Mouse (Mus musculus): ENCODE data around the gene Tlr6. TPM values are rescaled to one million over a fixed set of nuclear protein-coding genes. Genes with fewer than 3 reads are reported as not detected.

The Tlr6 gene
- polyA plus RNA-seq, 1 experiment: 6.0 TPM

GRCm38 (mm10) chr5:64960857-64961391 is 1.0 kb upstream of the Tlr6 start:
- WGBS: 25% methylated on average over 13 of the region's 13 CpGs
- H3K27ac ChIP-seq (ENCODE audit: control insufficient read depth, insufficient read depth, low read depth, low read length, poor library complexity): peak overlapping the region; percentile 92

GRCm38 (mm10) chr5:64958991-64959842 is 680 bp downstream of the Tlr6 start:
- 5% methylated on average over 22 of the region's 22 CpGs for WGBS
- H3K4me1 ChIP-seq (ENCODE audit: control insufficient read depth, insufficient read depth, low read length): peaks cover 5% of the 10 kb centered on the region
- H3K4me3 ChIP-seq (replicated peaks; ENCODE audit: control insufficient read depth, low read depth, low read length): peak overlapping the region; percentile 65
- H3K27ac ChIP-seq (ENCODE audit: control insufficient read depth, insufficient read depth, low read depth, low read length, poor library complexity): peak overlapping the region; percentile 91
- no peak for TF ChIP-seq CTCF (IDR thresholded peaks at IDR 0.05; ENCODE audit: control insufficient read depth, insufficient read depth, low read length)
- TF ChIP-seq POLR2A (IDR thresholded peaks at IDR 0.05; ENCODE audit: borderline replicate concordance, control insufficient read depth, low read depth, low read length): no peak

More at GRCm38 (mm10) chr5:64960857-64961391, 1.0 kb upstream of the Tlr6 start:
- peaks cover 5% of the 10 kb centered on the region for H3K4me1 ChIP-seq (ENCODE audit: control insufficient read depth, insufficient read depth, low read length)
- H3K4me3 ChIP-seq (replicated peaks; ENCODE audit: control insufficient read depth, low read depth, low read length): peak overlapping the region; percentile 22
- TF ChIP-seq POLR2A (IDR thresholded peaks at IDR 0.05; ENCODE audit: borderline replicate concordance, control insufficient read depth, low read depth, low read length): no peak
- TF ChIP-seq CTCF (IDR thresholded peaks at IDR 0.05; ENCODE audit: control insufficient read depth, insufficient read depth, low read length): no peak

GRCm38 (mm10) chr5:64954931-64955330 is 5.0 kb downstream of the Tlr6 start:
- WGBS: 80% methylated on average over 8 of the region's 8 CpGs
- TF ChIP-seq POLR2A (IDR thresholded peaks at IDR 0.05; ENCODE audit: borderline replicate concordance, control insufficient read depth, low read depth, low read length): no peak
- TF ChIP-seq CTCF (IDR thresholded peaks at IDR 0.05; ENCODE audit: control insufficient read depth, insufficient read depth, low read length): no peak
- H3K27ac ChIP-seq (ENCODE audit: control insufficient read depth, insufficient read depth, low read depth, low read length, poor library complexity): no peak overlapping the region
- H3K4me3 ChIP-seq (replicated peaks; ENCODE audit: control insufficient read depth, low read depth, low read length): no peak overlapping the region
- H3K4me1 ChIP-seq (ENCODE audit: control insufficient read depth, insufficient read depth, low read length): no peaks in the 10 kb centered on the region; the same call in 1 of the 2 replicates

DNA sequence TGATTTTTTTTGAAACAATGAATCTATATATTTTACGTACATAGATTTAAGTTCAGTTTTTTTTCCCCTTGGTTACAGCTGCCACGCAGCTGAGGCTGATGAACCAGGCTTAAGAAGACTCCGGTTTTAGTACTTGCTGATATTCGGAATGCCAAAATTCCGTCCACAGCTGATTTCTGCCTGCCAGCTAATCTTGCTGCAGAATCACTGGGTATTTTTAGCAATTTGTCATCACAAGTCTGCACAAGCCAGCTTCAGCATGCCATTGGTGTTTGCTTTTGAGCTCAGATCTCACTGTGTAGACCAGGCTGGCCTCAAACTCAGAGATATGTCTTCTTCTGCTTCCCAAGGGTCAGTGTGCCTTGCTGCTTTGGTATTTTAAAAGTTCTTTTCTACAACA is 8.4 kb downstream of the Tlr6 start:
- Histone ChIP-seq H3K4me3 (replicated peaks; ENCODE audit: control insufficient read depth, low read depth, low read length) (no peak overlapping the region), H3K27ac (ENCODE audit: control insufficient read depth, insufficient read depth, low read depth, low read length, poor library complexity) (no peak overlapping the region), H3K4me1 (ENCODE audit: control insufficient read depth, insufficient read depth, low read length) (no peaks in the 10 kb centered on the region)
- 83% methylated on average over 5 of the region's 5 CpGs for WGBS
- TF ChIP-seq CTCF (IDR thresholded peaks at IDR 0.05; ENCODE audit: control insufficient read depth, insufficient read depth, low read length) (no peak), POLR2A (IDR thresholded peaks at IDR 0.05; ENCODE audit: borderline replicate concordance, control insufficient read depth, low read depth, low read length) (no peak)

GRCm38 (mm10) chr5:64932775-64933174 is 27.1 kb downstream of the Tlr6 start:
- Histone ChIP-seq H3K4me1 (ENCODE audit: control insufficient read depth, insufficient read depth, low read length) (peaks cover 4% of the 10 kb centered on the region), H3K4me3 (replicated peaks; ENCODE audit: control insufficient read depth, low read depth, low read length) (peak overlapping the region; percentile 61), H3K27ac (ENCODE audit: control insufficient read depth, insufficient read depth, low read depth, low read length, poor library complexity) (peak overlapping the region; percentile 41)
- TF ChIP-seq POLR2A (IDR thresholded peaks at IDR 0.05; ENCODE audit: borderline replicate concordance, control insufficient read depth, low read depth, low read length) (no peak), CTCF (IDR thresholded peaks at IDR 0.05; ENCODE audit: control insufficient read depth, insufficient read depth, low read length) (peak; percentile 8; the same call in 1 of the 2 replicates)
- 81% methylated on average over 15 of the region's 15 CpGs for WGBS

GRCm38 (mm10) chr5:64932215-64932614 is 27.7 kb downstream of the Tlr6 start:
- TF ChIP-seq CTCF (IDR thresholded peaks at IDR 0.05; ENCODE audit: control insufficient read depth, insufficient read depth, low read length) (no peak), POLR2A (IDR thresholded peaks at IDR 0.05; ENCODE audit: borderline replicate concordance, control insufficient read depth, low read depth, low read length) (no peak)
- WGBS: 9% methylated on average over 3 of the region's 3 CpGs
- Histone ChIP-seq H3K4me3 (replicated peaks; ENCODE audit: control insufficient read depth, low read depth, low read length) (peak overlapping the region; percentile 17), H3K27ac (ENCODE audit: control insufficient read depth, insufficient read depth, low read depth, low read length, poor library complexity) (peak overlapping the region; percentile 20; the same call in 1 of the 2 replicates), H3K4me1 (ENCODE audit: control insufficient read depth, insufficient read depth, low read length) (peaks cover 4% of the 10 kb centered on the region)

- Histone ChIP-seq H3K27ac (ENCODE audit: control insufficient read depth, insufficient read depth, low read depth, low read length, poor library complexity) (peak overlapping the region; percentile 83), H3K4me1 (ENCODE audit: control insufficient read depth, insufficient read depth, low read length) (peaks cover 2% of the 10 kb centered on the region), H3K4me3 (replicated peaks; ENCODE audit: control insufficient read depth, low read depth, low read length) (no peak overlapping the region)
- TF ChIP-seq CTCF (IDR thresholded peaks at IDR 0.05; ENCODE audit: control insufficient read depth, insufficient read depth, low read length) (no peak), POLR2A (IDR thresholded peaks at IDR 0.05; ENCODE audit: borderline replicate concordance, control insufficient read depth, low read depth, low read length) (no peak)
- 15% methylated on average over 5 of the region's 5 CpGs for WGBS
These were observed 37.0 kb downstream of the Tlr6 start for GRCm38 (mm10) chr5:64922891-64923381.

Data from bone marrow, adult 2 months (tissue).